Mouse (Mus musculus) kidney, adult 9 months (tissue): ENCODE data around the gene Ifitm3.
"Not testable (repeated sequence)": the region's sequence is repeated elsewhere in the genome, so short reads cannot be mapped to it uniquely, and the experiment has no call there.

Experiments used
- DNase-seq: peaks from one replicate; pipeline ENCODE4 v3.0.0; 2022

The Ifitm3 gene

DNA sequence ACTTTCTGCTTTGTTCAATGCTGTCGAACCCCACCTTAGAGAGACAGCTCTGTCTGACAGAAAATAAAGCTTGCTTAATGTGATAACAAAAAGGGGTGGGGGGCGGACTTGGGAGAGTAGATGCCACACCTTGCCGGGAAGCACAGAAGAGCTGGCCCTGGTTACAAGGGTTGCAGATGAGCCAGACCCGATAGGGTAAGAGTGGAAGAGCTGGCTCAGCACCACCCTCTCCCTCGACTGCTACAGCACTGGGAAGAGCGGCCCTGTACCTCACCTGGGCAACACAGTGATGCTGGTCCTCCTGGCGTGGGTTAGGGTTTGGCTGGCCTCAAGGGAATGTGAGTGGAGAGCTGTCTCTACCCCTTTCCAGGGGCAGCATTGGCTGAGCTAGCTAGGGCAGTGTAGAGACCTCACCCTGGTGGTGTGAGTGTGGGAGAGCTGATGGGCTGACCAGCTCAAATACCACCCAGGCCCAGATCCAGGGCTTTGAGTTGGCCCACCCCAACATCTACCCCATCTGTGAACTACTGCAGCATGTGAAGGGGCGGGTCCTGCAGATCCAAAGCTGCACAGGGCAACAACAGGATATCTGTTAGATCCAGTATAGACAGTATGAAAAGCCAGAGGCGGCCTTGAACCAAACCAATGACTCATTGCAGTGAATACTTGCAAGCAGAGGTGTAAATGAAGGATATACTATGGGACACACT is 22.0 kb upstream of the Ifitm3 start:
- no peak for DNase-seq

DNA sequence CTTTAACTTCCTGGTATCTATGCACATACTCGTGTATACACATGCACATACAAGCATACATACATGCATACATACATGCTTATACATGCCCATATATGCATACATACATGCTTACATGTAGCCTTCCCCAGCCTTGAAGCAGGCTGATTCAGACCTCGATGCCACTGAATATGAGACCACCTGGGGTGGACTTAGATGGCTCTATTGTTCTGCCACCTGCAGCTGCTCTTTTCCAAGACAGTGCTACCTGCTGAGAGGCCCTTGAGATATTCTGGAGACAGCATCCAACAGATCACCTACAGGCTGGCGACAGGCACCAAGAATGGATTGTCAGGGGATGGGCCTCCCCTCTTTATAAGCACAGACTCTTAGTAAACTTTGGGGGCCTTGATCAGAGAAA is 19.8 kb upstream of the Ifitm3 start:
- DNase-seq = no peak

DNA sequence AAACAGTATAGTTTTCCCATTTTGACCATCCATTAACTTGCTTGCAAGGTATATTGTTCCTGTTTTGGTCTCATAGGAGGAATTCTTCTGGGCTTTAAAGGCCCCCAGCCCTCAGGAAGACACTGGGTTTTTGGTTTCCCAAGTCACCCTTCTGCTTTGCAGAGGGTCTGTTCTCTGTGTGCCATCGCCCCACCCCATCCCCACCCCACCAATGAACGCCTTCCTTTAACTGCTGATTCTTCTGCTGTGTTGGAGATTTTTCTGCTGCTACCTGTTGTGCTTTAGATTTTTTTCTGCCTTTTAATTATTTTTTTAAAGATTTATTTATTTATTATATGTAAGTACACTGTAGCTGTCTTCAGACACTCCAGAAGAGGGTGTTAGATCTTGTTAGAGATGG is 18.3 kb upstream of the Ifitm3 start, which contains the start of gene Gm17387:
Gene Gm17387, plus strand, starts transcription at position 301 of the 400 bp plus-strand sequence.
- no peak for DNase-seq

DNA sequence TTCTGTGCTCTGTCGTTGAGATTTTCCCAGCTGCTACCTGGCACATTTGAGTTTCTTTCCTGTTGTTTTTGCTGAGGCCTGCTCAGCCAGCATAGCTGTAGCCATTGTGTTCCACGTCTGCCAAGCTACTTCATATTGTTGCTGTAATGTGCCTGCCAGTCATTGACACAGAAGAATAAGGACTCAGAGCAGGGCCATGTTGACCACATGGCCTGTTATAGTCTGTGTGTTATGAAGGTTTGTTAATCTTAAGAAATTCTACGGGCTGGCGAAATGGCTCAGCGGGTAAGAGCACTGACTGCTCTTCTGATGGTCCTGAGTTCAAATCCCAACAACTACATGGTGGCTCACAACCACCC is 16.1 kb upstream of the Ifitm3 start:
- no peak for DNase-seq

DNA sequence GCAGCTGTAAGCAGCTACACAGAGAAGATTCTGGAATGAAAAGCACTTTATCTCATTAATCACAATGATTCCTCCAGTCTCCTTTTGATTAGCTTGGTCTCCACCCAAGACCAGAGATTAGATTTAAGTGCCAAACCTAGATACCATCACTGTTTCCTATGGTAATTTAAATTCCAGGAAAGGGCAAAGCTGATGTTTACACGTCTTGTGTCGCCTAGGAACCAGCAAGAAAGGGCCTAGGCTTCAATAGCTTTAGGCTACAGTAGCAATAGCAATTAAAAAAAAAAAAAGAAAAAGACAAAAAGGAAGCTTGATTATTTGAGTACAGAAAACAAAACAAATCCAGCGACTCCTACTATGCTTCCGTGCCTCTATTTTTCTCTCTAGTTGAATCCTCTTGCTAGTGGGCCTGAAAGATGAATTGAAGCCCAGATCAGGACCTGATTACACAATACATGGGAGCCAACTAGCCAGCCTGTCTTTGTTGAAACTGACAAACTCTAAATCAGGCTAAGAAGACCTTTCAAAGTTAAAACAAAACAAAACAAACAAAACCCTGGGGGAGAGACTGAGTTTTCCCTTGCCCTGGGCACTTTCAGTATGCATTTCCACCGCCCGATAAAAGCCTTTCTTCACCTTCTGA is 15.6 kb upstream of the Ifitm3 start:
- no peak for DNase-seq

DNA sequence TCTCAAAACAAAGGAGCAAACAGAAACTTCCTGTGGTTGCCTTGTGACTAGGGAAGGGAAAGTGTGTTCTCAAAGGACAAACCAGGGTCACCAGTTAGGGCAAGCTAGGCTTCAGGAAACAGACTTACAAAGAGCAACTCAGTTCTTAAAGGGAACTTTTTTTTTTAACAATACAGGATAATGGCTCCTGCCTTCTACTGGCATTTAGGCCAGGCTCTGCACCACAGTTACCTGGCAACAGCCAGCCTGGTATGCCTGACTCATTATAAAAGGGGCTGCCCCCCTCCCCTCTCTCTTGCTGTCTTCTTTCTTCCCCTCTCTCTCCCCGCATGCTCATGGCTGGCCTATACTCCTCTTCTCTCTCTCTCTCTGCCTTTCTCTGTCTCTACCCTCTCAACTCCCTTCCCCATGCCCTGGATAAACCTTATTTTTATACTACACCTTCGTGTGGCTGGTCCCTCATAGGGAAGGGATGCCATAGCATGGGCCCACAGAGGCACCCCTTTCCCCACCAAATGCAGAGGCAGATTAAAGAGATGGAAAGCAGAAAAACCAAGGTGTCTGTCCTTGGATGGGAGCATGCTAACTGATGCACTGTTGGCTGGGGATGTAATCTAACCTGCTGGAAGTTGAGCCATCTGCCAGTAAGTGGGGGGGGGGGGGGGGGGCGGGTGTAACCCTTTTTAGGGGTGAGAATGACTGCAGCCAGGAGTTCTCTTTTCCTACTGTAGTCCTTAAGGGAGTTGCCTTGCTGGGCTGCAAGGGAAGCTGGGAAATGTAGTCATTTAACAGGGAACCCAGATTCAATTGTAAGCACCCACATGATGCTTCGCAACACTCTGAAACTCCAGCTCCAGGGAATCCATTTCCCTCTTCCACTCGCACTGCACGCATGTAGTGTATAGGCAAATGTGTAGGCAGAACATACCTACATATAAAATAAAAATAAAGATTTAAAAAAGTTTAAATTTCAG is 14.6 kb upstream of the Ifitm3 start:
- peak; percentile 17 for DNase-seq

DNA sequence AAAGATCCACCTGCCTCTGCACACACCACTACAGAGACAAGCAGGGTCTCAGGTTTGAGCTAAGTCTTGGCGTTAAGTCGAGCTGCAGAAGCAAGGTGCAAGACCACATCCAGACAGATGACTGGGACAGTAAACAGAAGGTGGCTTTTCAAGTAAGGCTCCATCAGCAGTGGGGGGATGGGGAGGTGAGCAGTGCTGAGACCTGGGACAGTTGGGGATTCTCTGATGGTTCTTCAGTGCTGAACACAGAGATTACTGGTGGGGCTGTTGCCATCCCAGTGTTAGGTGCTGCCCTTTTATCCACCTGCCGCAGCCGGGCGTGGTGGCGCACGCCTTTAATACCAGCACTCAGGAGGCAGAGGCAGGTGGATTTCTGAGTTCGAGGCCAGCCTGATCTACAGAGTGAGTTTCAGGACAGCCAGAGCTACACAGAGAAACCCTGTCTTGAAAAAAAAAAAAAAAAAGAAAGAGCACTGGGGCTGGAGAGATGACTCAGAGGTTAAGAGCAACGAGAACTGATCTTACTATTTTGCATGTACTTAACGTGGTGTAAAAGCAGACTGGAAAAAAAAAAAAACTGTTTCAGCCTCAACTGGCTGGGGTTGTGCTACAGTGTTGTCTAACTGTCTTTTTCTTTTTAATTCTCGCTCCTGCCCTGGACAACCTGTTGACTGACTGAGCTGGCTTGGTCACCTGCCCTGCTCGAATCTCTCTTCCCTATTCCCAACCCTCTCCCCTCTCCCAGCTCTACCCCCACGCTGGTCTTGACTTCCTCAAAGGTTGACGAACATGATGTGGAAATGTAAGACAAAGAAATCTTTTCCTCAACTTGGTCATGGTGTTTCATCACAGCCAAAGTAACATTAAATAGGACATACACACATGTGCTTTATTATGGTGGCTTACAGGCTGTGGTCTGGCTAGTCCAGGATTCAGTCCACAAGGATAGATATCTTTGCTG is 11.2 kb upstream of the Ifitm3 start:
- DNase-seq = no peak

DNA sequence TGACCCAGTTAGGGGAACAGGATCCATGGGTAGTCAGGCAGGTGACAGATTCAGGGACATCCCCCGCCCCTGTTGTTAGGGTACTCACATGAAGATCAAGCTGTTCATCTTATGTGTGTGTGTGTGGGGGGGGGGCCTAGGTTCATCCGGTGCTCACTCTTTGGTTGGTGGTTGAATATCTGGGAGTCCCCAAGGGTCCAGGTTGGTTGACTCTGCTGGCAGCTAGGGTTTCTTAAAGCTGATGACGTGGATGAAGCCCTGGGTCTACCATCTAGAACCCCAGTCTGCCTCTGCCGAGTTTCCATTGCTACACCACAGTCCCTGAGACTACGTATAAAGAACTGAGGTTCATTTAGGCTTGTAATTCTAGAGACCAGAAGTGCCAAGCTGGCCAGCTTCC is 8.5 kb upstream of the Ifitm3 start:
- no peak for DNase-seq

DNA sequence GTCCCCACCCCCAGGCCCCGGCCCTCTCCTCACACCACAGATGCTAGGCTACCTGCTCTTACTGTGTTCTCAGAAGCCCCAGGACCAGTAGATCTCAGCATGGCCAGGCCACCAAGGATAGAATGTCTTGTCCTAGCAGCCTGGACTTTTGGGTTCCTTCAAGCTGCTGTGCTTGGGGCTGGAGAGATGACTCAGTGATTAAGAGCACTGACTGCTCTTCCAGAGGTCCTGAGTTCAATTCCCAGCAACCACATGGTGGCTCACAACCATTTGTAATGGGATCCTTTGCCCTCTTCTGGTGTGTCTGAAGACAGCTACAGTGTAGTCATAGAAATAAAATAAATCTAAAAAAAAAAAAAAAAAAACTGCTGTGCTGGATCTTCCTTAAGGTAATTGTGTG is 7.3 kb upstream of the Ifitm3 start, which contains the start of gene Ifitm6:
Gene Ifitm6, minus strand, starts transcription at position 101 of the 400 bp plus-strand sequence.
- not testable (repeated sequence) for DNase-seq

DNA sequence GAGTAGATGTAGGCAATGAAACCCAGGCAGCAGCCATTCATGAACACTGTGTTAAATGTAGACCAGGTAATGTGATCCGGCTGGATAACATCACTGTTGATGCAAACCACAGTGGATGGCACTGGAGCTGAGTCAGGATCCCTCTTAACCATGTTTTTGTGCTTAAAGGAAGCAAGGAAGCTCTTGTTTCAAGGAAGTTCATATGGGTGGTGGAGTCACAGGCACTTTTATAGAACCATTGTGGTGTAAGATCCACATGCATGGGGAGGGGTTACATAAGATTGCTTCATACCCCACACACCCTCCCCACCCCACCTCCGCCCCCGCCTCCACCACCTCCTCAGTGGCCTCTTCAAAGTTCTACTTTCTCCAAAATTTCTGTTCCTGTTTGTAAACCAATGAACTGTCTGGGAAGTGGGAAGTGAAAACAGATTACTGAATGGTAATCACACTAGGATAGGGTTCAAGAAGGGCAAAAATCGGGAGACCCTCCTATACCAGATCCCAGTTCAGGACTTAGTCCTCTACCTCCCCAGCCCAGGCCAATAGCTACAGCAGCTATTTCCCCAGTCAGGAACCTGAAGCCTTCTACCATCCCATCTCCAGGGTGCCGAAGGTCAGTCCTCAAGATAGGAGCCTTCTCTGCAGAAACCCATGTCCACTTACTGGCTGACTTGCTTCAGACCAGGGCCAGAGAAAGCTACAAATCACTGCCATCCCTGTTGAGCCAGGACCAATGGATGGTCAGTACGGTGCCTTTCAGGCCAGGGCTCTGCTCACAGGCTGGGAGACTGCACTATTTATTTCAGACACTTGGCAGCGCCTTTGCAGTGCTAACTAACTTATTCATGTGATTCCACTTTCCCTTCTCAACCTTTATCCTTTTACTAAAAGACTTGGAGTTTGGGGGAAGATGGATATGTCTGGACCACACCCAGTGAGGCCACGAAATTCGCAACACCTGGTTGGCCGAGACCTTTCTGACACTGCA is 6.4 kb upstream of the Ifitm3 start:
- no peak for DNase-seq

DNA sequence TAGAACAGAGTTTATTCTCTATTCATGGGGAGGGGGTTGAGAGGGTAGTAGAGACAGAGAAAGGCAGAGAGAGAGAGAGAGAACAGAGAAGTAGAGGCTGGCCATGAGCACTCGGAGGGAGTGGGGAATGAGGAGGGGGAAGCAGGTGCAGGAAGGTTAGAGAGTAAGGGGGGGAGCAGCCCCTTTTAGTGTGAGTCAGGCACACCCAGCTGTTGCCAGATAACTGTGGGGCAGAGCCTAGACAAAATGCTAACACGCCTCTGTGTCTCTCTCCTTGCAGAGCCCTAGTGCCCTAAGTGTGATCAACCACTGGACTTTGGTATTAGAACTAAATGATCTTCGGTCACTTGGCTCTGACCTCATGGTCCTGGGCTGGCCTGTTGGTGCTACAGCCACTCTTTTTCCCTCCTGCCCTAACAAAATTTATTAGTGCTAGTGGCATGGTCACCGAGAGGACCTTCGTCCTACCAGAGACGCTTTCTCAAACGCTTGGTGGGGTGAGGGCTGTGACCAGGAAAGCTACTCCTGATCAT is 734 bp upstream of the Ifitm3 start:
- DNase-seq = peak; percentile 31

DNA sequence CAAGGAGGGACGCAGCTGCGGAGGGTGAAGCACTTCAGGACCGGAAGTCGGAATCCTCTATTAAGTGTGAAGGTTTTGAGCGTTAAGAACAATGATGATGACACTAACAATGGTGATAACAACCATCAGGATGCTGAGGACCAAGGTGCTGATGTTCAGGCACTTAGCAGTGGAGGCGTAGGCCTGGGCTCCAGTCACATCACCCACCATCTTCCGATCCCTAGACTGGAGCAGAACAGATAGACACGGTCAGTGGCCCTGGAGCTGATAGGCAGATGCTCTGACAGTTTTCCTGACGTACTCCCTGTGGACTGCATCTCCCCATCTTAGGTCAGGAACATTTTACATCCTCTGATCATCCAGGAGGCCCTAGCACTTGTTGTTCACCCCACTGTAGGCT is 905 bp downstream of the Ifitm3 start:
- DNase-seq = no peak

DNA sequence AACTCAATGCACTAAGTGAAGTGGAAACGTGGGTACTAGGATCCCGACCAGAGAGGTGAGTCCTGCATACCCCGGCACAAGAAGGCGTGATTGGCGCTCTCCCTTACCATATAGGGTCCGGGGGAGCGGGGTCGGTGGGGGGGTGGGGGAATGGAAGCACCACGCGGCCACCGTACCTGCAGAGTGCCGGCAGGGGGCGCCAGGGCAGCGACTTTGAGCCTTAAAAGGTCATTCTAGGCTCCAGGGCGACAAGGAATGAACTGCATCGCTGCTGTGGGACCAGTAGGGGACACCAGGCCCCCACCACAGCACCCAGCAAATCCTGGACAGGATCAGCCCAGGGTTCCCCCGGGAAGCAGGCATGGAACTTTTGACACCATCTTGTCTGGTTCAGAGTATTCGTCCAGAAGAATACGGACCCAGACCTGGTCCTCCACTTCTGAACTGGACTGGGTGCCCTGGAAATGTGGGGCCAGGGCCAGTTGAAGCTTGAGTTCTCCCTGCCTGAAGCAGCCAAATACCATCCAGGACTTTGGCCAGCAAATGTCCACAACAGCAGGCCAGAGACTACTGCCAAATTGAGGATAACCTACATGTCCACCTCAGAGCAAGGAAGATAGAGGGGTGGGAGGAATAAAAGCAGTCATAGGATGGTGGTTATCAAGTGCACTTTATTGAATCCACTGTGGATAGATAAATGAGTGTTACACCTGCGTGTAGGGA is 1.5 kb downstream of the Ifitm3 start:
- DNase-seq = peak; percentile 85

DNA sequence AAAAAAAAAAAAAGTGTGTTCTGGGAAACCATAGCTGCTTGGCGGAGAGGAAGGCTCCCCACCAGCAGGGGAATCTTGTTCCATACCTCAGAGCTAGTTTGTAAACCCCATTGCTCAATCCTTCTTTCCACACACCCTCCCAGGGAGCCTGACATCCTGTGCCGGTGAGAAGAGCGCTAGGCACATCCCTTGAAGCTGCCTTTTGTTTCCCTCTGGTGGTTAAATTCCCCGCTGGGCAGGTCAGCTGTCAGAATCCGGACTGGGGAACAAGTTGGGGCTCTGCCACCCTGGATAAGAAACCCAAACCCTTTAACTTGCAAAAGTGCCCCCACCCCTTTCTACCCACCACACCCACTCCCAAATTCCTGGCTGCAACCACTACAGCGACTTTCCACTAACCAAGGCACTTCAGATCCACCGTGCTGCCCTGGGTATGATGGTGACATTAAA is 2.2 kb downstream of the Ifitm3 start:
- peak; percentile 40 for DNase-seq

DNA sequence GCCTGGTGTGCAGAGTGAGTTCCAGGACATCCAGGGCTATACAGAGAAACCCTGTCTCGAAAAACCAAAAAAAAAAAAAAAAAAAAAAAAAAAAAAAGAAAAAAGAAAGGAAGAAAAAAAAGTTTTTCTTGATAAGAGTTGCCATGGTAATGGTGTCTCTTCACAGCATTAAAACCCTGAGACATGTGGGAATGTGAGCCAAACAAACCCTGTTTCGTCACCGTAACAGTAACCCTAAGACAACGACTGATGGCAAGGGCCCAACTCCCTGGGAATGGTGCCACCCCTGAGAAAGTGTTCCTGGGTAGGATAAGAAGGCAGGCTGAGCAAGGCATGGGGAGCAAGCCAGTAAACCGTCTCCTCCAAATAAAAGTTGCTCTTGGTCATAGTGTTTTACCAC is 3.7 kb downstream of the Ifitm3 start:
- DNase-seq = no peak

DNA sequence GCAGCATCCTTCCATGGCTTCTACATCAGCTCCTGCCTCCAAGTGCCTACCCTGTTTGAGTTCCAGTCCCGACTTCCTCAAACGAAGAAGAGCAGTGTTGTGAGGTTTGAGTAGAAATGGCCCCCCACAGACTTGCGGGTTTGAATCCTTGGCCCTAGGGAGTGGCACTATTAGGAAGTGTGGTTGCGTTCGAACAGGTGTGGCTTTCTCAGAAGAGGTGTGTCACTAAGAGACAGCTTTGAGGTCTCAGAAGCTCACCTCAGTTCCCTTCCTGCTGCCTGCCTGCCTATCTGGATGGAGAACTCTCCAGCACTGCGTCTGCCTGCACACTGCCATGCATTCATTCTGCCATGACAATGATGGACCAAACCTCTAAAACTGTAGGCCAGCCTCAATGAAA is 4.1 kb downstream of the Ifitm3 start:
- DNase-seq = no peak

DNA sequence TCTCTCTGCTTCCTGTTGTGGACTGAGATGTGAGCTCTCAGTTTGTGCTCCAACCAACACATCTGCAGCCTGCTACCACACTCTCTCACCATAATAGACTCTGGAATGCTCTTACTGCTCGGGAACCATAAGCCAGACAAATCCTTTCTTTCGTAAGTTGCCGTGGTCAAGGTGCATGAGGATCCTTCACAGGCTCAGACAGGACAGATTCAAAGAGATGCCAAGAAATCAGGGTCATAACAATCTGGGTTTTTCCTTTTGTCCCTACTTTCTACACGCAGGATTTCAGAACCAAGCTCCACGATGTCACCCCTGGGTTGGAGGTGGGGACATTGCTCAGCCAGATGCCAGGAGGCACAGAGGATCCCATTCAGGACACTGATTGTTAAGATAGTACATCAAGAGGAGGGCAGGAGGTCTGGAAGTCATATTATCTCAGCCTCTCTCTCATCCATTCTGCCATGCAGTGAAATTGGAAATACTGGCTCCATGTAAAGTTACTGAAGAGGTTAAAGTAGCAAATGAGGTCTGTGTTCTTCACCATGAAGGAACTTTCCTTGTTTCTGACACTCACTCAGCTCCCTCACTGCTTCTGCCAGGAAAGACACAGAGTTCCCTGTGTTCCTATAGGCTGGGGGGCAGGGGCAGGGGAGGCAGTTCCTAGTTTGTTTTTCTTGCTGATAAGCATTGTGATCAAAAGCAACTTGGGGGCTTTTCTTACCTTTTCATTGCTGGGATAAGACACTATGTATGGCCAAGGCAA is 7.1 kb downstream of the Ifitm3 start:
- DNase-seq = no peak

DNA sequence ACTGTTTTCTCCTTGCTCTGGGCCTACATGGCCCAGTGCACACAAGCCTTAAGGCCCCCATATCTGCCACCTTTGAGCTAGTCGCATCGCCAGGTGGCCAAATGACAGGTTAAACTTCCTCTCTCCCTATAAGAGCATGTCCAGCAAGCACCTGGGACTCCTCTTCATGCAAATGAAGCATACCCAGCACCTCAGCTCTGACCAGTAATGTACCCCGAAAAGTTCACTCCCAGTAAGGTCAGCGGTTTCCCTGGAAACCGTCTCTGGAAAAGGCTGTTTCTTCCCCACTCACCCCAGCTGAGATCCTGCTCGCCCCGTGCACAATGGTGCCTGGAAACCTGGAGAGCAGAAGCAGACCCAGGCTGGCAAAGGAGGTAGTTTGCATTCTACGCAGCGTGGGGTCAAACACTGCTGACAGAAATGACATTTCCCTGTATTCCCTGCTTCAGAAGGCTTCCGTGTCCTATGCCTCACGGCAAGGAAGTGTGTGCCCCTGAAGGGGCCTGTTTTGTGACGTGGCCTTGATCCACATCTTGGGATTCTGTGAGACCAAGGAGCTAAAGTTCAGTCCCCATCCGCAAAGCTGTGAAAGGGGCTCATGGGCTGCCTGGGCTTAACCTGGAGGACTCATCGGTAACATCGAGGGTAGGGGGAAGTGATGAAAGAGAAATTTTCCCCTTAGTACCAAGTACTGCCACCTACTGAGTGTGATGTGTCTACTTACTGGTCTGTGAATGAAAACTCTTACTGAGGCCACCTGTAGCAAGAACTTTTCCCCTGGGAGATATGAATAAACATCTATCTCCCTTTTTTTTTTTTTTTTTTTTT is 9.5 kb downstream of the Ifitm3 start:
- no peak for DNase-seq
